In genomic region chr3:55598681-55599080, GRCm38 (mm10) we compare ENCODE assay signal across 25 mouse cellular contexts.
DNase-seq lines count a peak whose midpoint lies in the region; ATAC-seq and TF ChIP-seq lines count a peak whose summit lies in the region.
"Had no signal": no experiment of that assay in that cellular context is flagged by ENCODE, and none has a peak within 500 bp of the region (broad histone marks: within the 10 kb centered on the region; RNA-seq: fewer than 3 reads in every experiment).

No protein-coding gene starts in this region.

- no peak overlapping the region for H3K4me2 ChIP-seq in limb, embryonic 12.5 days
- H3K4me2 ChIP-seq: embryonic facial prominence, embryonic 13.5 days; forebrain, embryonic 13.5 days; heart, embryonic 13.5 days; hindbrain, embryonic 12.5 days; hindbrain, embryonic 15.5 days had no signal

- no peak for TF ChIP-seq POLR2A in embryonic fibroblast, embryonic 13.5 days (IDR thresholded peaks at IDR 0.05; ENCODE audit: low read depth, low read length)
- TF ChIP-seq POLR2A in heart, adult 2 months (IDR thresholded peaks at IDR 0.05; ENCODE audit: insufficient read depth, low read depth, low read length): no peak

- H3K27me3 ChIP-seq in limb, embryonic 12.5 days: no peaks in the 10 kb centered on the region
- no peaks in the 10 kb centered on the region for H3K27me3 ChIP-seq in heart, adult 2 months (ENCODE audit: control insufficient read depth, insufficient read depth, low read length)
- H3K27me3 ChIP-seq: embryonic facial prominence, embryonic 13.5 days; forebrain, embryonic 13.5 days; heart, embryonic 13.5 days; hindbrain, embryonic 12.5 days; hindbrain, embryonic 15.5 days had no signal

- H3K79me2 ChIP-seq in heart, adult 2 months (replicated peaks; ENCODE audit: control insufficient read depth, insufficient read depth, low read length): no peaks in the 10 kb centered on the region

- intact Hi-C loops in left cerebral cortex, postnatal 4 days (cut with DNase I): no loop called here
- intact Hi-C loops in heart, adult 2 months (cut with DNase I): no loop called here

- no peak overlapping the region for H3K4me3 ChIP-seq in embryonic fibroblast, embryonic 13.5 days (ENCODE audit: insufficient read depth, low read length)
- H3K4me3 ChIP-seq in limb, embryonic 12.5 days (replicated peaks): no peak overlapping the region
- H3K4me3 ChIP-seq in heart, adult 2 months: no peak overlapping the region
- H3K4me3 ChIP-seq: embryonic facial prominence, embryonic 13.5 days; forebrain, embryonic 10.5 days; forebrain, embryonic 13.5 days; gastrocnemius, adult 2 months; heart, embryonic 10.5 days; heart, embryonic 13.5 days; hindbrain, embryonic 12.5 days; hindbrain, embryonic 15.5 days had no signal

- TF ChIP-seq CTCF in embryonic fibroblast, embryonic 13.5 days (IDR thresholded peaks at IDR 0.05; ENCODE audit: borderline replicate concordance, insufficient read depth, low read length): no peak
- TF ChIP-seq CTCF in heart, adult 2 months (IDR thresholded peaks at IDR 0.05): no peak

- no peak overlapping the region for H3K9ac ChIP-seq in limb, embryonic 12.5 days (replicated peaks)
- no peak overlapping the region for H3K9ac ChIP-seq in heart, adult 2 months (ENCODE audit: low read depth, low read length)
- H3K9ac ChIP-seq: embryonic facial prominence, embryonic 13.5 days; forebrain, embryonic 13.5 days; forebrain, postnatal 0 days; heart, embryonic 13.5 days; hindbrain, embryonic 12.5 days; hindbrain, embryonic 15.5 days had no signal

- WGBS in limb, embryonic 12.5 days: 26% methylated on average over 2 of the region's 2 CpGs
- 79% methylated on average over 2 of the region's 2 CpGs for WGBS in heart, adult 2 months

- H3K9me3 ChIP-seq in limb, embryonic 12.5 days: no peaks in the 10 kb centered on the region
- H3K9me3 ChIP-seq: embryonic facial prominence, embryonic 13.5 days; forebrain, embryonic 10.5 days; forebrain, embryonic 13.5 days; heart, embryonic 10.5 days; heart, embryonic 13.5 days; hindbrain, embryonic 12.5 days; hindbrain, embryonic 15.5 days had no signal

- DNase-seq in 3T3-L1 (ENCODE audit: low read depth, low spot score) (peak; percentile 42), NIH3T3 (ENCODE audit: low read depth) (peak; percentile 63)
- no peak for DNase-seq in Muller cell, postnatal 12 days (ENCODE audit: inconsistent ontology term)
- no peak for DNase-seq in left cerebral cortex, postnatal 4 days
- DNase-seq in right cerebral cortex, postnatal 4 days: no peak
- DNase-seq in heart, adult 2 months: no peak
- DNase-seq: adrenal gland, adult 2 months; adrenal gland, postnatal 14 days; cerebellum, adult 11 months; cerebellum, adult 2 months; cerebellum, adult 9-11 months; cerebellum, postnatal 25 days; forebrain, postnatal 0 days; gastrocnemius, adult 2 months; gastrocnemius, postnatal 14 days; heart, adult 18-20 months had no signal

- H3K36me3 ChIP-seq in limb, embryonic 12.5 days: no peaks in the 10 kb centered on the region
- no peaks in the 10 kb centered on the region for H3K36me3 ChIP-seq in heart, adult 2 months (ENCODE audit: control insufficient read depth, insufficient read depth, low read length)
- H3K36me3 ChIP-seq: embryonic facial prominence, embryonic 13.5 days; forebrain, embryonic 10.5 days; heart, embryonic 10.5 days; heart, embryonic 13.5 days; hindbrain, embryonic 12.5 days; hindbrain, embryonic 15.5 days had no signal

- peak overlapping the region; percentile 35; the same call in 1 of the 2 replicates for H3K27ac ChIP-seq in embryonic fibroblast, embryonic 13.5 days (ENCODE audit: insufficient read depth, low read length)
- peak overlapping the region; percentile 72; the same call in 1 of the 2 replicates for H3K27ac ChIP-seq in limb, embryonic 12.5 days
- no peak overlapping the region for H3K27ac ChIP-seq in heart, adult 2 months
- H3K27ac ChIP-seq: forebrain, embryonic 10.5 days; forebrain, embryonic 13.5 days; heart, embryonic 10.5 days; heart, embryonic 13.5 days had no signal

- no peak for ATAC-seq in limb, embryonic 12.5 days (ENCODE audit: insufficient number of reproducible peaks, insufficient read depth, low FRiP score, low TSS enrichment, low read depth)
- ATAC-seq: forebrain, embryonic 13.5 days; forebrain, postnatal 0 days had no signal

- peaks cover 28% of the 10 kb centered on the region for H3K4me1 ChIP-seq in embryonic fibroblast, embryonic 13.5 days (ENCODE audit: control insufficient read depth, insufficient read depth, low read length)
- H3K4me1 ChIP-seq in limb, embryonic 12.5 days (replicated peaks): peaks cover 34% of the 10 kb centered on the region
- peaks cover 3% of the 10 kb centered on the region; the same call in 1 of the 2 replicates for H3K4me1 ChIP-seq in heart, adult 2 months (ENCODE audit: control insufficient read depth, insufficient read depth, low read length)
- H3K4me1 ChIP-seq: heart, embryonic 10.5 days; hindbrain, embryonic 12.5 days had no signal

- no peak for TF ChIP-seq EP300 in heart, adult 2 months (IDR thresholded peaks at IDR 0.05; ENCODE audit: insufficient read depth, low read depth, low read length)

Comparison
In these comparisons a context has a peak if more than half of its experiments do, and no peak if none do; other contexts are left out.
1. DNase-seq: peak in 3T3-L1 (single experiment) and NIH3T3 (single experiment); none in Muller cell, postnatal 12 days (single experiment), left cerebral cortex, postnatal 4 days (single experiment), right cerebral cortex, postnatal 4 days (single experiment) and heart, adult 2 months (0 of 2).